Mouse (Mus musculus) frontal cortex, postnatal 10 days (tissue): ENCODE data around the gene Gm10272.
"Not testable (repeated sequence)": the region's sequence is repeated elsewhere in the genome, so short reads cannot be mapped to it uniquely, and the experiment has no call there.

Experiments
- DNase-seq, 2 experiments: peaks; one replicate each; pipeline ENCODE4 v3.0.0; 2022; ENCODE audit warnings: low spot score in 2 of 2, mixed read lengths in 1 of 2

Gene Gm10272

DNA sequence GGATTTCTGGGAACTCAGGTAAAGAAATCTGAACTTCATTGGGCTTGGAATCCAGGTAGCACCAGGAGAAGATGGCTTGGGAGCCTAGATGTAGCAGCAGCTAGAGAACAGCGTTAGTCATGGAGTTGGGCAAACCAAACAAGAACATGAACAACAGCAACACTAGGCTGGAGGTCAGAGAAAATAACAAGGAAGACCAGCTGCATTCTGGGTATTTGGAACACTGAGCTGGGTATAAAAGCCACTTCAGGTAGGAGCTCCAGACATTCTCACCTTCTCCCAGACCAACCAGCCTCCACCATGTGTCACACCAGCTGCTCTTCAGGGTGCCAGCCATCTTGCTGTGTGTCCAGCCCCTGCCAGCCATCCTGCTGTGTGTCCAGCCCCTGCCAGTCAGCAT is at the start of gene Gm10272:
Gene Gm10272 (plus strand): TSS at position 301 of the 400 bp plus-strand sequence.
- DNase-seq, result no peak

DNA sequence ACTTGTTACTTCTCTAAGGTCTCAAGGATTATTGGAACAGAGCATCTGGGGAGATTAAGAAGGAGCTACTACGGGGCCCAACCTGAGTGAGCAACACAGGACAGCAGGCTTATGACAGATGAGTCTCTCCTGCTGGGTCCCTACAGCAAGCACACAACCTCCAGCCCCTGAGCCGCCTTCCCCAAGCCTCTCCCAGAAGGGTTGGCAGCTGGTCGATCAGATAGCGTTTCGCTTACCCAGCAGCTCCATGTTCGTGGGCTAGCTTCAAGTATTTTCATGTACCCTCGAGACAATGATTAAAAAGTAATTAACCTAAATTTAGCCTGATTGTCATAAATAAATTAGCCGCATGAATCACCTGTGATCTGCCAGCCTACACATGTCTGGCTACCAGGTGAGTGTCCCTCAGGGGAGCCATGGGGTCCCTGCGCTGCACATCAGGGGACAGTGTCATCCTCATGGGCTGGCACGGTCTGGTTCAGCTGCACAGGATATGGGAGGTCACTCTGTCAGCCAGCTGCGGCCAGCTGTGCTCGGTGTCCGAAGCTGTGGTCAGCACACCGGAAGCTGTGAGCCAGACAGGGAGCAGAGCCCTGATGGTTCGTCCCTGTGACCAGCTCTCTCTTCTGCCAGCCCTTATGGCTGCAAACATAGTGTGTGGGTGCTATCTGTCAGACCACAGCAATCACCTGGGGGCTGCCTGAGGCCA is 48.0 kb upstream of the Gm10272 start:
- DNase-seq, result no peak

DNA sequence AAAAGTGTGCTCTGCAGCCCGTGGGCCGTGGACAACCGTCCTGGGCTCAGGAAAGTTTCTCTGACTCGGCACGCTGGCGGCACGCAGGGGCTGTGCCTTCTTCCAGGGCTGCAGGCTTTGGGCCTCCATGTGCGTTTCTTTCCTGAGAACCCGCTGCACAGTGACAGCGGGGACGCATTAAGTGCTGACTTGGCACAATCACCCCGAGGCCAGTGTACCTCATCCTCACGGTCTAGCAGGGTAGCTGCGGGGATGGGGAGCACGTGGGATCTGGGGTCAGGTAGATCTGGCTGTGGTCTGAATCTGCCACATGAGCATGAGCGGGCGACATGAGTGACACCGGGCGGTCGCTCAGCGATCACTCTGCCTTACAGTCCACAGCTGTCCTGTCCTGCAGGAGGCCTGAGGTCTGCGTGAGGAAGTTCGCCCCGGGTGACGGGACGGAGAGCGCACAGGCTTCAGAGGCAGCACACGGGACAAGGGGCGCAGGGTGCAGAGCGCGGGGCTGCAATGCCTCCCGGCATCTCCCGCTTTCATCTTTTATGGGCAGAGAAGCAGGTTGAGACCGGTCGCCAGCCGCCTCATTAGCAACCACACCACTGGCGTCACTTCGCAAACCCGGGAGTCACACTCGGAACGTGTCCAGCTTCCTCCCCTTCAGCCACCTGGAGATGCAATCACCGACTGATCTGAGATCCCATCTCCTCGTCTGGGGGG is 42.3 kb upstream of the Gm10272 start:
- DNase-seq, result no peak

DNA sequence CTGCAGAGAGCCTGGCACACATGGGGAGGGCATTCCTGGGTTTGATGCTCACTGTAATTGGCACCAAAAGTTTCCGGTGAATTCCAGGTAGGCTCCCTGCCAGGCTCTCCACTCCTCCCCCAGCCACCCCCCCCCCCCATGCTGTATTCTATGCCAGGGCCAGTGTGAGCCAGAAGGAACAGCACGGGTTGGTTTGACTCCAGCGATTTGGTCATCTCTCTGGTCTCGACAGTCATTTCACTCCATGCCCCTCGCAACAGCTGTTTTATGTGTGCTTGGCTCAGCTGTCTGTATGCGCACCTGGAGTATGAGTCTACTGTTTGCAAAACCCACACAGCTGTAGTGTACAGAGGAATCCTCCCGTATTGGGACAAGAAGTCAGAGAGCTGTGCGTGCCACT is 40.1 kb upstream of the Gm10272 start:
- no peak for DNase-seq

DNA sequence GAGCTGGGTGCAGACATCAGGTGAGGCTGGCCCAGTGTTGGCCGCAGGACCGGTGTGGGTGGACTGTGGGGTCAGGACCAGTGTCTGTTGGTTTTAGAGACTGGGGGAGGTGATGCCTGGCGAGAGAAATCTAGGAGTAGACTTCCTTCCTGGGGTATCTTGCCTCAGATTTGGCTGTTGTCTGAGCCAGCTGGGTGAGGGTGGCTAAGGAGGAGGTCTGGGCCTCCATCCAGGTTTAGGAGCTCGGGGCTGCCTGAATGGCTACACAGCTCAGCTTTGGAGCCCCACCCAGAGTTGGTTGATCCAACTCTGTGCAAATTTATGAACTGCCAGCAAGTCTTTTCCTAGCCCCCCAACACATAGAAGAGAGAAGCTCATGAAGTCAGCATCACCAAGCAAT is 39.0 kb upstream of the Gm10272 start:
- DNase-seq, result no peak

DNA sequence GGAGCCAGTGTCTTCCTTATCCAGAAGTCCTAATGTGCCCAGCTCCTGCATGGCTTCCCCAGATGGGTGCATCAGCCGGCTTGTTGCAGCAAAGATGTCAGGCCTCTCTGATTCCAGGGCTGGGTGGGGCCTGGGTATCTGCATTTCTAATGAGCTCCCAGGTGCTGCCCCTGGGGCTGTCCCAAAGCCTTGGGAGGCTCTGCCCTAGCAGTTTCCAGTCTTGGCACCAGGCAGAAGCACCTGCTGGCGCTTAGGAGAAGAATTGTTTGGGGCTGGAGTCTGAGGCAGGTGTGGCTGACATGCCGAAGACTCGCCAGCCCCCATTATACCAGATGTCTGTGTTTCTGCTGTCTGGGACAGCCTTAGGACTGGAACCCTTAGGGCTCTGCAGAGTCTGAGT is 35.7 kb upstream of the Gm10272 start:
- DNase-seq, result no peak

DNA sequence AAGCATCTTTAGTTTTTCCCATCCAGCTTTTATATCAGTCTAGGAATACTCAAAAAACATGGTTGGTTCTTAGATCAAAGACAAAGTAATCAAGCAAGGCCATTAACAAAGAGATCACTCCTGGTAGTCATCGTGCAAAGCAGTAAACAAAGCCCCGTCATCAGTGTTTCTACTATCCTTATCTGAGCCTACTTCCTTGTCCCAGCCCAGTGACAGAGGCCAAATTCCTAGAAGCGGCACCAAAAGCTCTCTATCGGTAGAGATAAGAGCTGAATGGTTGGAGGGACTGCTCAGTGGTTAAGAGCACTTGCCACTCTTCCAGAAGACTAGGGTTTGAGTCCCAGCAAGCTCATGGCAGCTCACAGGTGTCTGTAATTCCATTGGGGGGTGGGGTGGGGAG is 34.9 kb upstream of the Gm10272 start:
- no peak for DNase-seq

DNA sequence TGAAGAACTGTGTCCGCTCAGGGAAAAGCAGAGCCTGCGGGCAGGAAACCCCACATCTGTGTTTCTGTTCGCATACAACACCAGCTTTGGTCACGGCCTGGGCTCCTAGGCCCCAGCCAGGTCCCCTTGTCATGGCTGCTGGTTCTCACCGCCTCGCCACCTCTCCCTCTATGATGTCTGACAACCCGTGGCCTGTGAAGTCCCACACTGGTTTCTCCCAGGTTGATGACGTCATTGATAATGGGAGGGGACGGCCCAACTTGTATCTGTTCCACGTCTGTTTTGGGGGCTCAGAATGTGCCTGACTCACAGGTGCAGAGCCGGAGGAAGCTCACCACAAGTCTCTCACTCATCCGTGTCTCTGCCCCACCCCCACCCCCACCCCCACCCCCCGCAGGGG is 32.7 kb upstream of the Gm10272 start:
- DNase-seq, result no peak

DNA sequence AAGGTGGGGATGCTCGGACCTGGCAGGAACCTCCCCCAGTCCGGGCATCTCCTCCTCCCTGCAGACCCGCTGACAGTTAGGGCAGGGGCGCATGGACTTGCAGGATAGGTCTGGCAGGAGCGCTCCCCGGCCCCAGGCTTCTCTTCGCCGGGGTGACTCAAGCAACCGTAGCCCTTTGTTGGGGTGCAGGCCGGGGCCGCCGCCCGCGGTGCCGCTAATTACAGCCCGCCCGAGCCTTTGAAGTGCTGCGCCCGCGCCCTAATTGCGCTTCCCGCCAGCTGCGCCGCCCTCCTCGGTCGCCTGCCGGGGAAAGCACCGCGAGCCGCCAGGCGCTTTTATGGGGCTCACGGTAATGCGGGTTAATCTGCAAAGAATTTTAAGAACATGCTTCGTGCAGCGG is 28.9 kb upstream of the Gm10272 start:
- no peak for DNase-seq

DNA sequence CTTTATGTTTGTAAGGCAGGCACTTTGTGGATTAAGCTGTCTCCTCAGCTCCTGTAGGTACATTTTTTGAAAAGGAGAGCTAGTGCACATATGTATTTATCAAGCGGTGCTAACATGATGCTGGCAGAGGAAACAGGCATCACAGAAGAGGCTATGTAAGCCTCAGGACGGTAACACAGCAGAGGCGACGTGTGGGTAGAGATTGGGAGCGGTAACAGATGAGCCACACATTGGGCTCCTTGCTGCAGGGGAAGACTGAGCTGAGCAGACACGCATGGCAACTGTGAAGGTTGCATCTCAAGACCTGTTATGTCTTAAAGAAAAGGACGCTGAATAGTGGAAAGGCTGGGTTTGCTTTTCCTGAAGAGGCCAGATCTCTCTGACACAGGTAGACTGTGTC is 23.4 kb upstream of the Gm10272 start:
- no peak for DNase-seq

DNA sequence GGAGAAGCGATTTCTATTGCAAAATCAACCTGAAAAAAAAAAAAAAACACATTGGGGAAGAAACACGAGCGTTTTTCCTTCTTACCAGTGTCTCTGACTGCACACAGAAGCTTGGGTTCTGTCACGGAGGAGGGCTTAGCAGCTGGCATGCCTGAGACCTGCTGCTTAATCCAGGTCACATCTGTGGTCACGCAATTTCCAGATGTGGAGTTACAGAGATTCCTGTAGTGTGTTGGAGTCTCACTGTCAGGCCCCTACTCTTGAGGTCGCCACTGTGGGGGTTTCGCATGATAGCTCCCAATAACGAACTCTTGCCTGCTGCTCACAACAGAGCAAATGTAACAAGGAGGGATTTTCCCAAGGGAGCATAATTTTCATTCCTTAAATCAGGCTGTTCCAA is 22.2 kb upstream of the Gm10272 start:
- no peak for DNase-seq

DNA sequence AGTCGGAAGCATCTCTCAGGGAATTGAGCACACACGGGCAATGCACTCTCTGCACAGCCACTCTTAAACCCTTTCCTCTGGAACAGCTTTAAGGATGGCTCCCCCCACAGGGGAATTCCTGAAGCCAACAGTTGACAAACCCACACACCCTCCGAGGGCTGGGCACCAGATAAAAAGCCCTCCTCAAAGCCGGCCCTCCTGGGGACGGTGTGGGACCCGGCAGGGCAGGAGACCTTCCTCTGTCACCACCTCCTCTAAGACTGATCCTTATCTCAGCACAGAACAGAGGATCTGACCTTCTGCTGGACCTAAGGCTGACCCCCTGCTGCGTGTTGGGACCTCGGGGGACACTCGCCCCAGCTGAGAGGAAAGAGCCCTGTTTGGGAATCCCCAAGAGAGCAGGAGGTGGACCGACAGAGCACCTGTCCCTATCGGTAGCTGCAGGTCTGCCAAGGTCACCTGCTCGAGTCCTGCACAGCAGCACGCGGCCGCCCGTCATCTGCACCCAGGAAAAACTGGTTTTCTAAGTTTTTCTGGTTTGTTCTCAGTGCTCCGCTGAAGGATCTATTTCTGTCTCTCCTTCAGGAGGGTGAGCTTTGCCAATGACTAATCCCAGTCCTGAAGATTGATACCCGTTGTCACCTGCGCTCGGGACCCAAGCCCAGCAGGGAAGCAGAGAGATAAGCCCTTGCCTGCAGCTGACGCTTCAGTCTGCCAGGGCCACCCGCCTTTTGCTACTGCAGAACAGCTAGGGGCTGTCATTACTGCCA is 20.3 kb upstream of the Gm10272 start, which contains the start of gene Tspear:
Gene Tspear (plus strand): TSS at position 675 of the 770 bp plus-strand sequence.
- DNase-seq, result no peak

DNA sequence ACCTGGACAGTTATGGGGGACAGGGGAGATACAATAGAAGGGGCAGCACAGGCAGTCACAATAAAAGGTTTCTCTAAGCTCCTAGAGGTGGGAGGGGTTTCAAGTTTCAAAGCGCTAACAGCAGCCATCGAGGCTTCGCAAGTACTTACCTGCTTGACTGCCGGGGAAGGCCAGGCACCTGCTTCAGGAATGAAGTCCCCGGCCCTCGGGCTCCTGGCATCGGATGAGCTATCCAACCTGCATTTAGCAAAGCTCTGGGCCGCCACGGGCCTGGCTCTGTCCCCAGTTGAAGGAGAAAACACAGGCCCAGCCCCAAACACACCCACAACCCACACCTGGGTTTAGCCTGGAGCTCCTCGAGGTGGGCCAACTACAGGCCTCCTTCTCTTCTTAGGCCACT is 19.4 kb upstream of the Gm10272 start:
- no peak for DNase-seq

DNA sequence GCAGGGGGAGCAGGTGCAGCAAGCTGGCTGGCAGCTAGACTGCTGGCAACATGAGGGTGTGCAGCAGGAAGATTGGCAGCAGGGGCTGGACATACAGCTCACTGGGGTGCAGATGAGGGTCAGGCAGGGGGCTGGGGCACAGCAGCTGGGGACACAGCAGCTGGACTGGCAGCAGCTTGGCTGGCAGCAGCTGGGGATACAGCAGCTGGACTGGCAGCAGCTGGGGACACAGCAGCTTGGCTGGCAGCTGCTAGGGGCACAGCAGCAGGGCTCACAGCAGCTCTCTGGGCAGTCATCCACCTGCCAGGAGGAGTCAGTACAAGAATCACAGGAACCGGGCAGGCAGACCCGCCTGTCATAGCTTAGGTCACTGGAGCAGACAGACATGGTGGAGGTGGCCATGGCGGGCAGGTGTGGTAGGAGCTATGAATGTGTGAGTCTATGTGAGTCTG is 16.0 kb upstream of the Gm10272 start, which contains the start of gene Gm19402:
Gene Gm19402 (minus strand): TSS at position 402 of the 452 bp plus-strand sequence.
- not testable (repeated sequence) for DNase-seq

DNA sequence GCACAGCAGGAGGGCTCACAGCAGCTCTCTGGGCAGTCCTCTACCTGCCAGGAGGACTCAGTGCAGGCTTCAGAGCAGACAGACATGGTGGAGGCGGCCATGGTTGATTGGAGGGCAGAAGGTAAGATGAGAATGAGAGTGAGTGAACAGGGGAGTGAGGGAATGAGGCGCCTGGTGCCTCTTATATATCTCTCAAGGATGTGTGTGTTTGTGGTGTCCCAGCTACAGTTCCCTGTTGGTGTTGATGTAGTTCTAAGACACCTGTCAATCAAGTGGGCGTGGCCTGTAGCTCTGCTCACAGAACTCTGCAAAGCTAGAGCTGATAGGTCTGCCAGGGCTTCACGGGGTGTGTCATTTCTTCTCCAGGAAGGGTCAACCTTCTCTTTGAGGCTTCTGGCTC is 9.3 kb upstream of the Gm10272 start, which contains the start of gene Gm9508:
Gene Gm9508 (minus strand): TSS at position 101 of the 400 bp plus-strand sequence.
- DNase-seq, result no peak

DNA sequence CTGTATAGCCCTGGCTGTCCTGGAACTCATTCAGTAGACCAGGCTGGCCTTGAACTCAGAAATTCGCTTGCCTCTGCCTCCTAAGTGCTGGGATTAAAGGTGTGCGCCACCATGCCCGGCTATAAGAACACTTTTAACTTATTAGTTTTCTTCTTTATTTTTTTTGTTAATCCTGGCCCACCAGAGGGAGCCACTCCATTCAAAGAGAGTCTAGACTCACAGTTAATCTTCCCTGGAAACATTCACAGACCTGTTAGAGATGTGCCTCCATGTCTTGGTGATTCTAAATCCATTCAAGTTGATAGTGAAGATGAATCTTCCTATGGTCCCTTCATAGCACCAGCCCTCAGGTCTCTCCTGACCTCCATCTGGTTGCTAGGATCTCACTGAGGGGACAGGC is 3.4 kb downstream of the Gm10272 start:
- no peak for DNase-seq

DNA sequence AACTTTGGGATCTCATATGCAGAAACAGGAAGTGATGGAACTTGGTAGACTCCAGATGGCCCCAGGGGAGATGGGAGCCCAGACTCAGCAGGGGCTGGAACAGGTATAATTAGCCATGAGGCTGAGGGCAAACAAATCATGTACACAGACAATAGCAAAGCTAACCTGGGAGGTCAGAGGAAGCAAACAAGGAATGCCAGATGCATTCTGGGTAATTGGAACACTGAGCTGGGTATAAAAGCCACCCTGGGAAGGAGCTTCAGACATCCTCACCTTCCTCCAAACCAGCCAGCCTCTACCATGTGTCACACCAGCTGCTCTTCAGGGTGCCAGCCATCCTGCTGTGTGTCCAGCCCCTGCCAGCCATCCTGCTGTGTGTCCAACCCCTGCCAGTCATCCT is 4.7 kb downstream of the Gm10272 start, which contains the start of gene Gm10024:
Gene Gm10024 (plus strand): TSS at position 301 of the 400 bp plus-strand sequence.
- not testable (repeated sequence) for DNase-seq

DNA sequence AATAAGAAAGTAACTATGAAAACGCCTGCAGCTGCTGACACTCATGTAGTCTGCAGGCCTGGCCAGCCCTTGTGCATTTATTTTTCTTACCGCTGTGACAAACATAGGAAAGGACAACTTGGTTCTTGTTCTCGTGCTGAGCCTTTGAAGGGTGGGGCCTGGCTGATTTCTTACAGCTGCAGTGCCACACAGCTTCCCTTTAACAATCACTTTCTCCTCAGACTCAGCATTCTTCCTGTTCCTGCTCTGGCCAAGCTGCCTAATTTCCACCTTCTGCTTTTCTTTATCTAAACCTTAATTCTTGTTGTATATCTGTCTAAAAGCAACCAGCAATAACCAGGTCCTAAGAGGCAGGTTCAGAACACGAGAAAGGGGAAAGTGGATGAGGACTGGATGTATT is 7.3 kb downstream of the Gm10272 start:
- no peak for DNase-seq

DNA sequence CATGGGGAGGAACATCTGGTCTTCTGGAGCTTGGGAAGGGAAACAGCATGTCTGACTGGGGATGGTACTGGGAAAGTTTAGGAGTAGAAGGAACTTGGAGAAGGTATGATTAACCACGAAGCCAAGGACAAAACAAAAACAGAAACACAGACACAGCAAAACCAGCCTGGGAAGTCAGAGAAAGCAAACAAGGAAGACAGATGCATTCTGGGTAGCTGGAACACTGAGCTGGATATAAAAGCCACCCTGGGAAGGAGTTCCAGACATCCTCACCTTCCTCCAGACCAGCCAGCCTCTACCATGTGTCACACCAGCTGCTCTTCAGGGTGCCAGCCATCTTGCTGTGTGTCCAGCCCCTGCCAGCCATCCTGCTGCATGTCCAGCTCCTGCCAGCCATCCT is 9.1 kb downstream of the Gm10272 start, which contains the start of gene Gm10142:
Gene Gm10142 (plus strand): TSS at position 301 of the 400 bp plus-strand sequence.
- no peak for DNase-seq

DNA sequence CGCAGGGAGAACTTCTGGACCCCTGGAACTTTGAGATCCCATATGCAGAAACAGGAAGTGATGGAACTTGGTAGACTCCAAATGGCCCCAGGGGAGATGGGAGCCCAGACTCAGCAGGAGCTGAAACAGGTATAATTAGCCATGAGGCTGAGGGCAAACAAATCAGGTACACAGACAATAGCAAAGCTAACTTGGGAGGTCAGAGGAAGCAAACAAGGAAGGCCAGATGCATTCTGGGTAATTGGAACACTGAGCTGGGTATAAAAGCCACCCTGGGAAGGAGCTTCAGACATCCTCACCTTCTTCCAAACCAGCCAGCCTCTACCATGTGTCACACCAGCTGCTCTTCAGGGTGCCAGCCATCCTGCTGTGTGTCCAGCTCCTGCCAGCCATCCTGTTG is 13.9 kb downstream of the Gm10272 start, which contains the start of gene Krtap12-1:
Gene Krtap12-1 (plus strand): TSS at position 301 of the 400 bp plus-strand sequence.
- DNase-seq, result not testable (repeated sequence)

DNA sequence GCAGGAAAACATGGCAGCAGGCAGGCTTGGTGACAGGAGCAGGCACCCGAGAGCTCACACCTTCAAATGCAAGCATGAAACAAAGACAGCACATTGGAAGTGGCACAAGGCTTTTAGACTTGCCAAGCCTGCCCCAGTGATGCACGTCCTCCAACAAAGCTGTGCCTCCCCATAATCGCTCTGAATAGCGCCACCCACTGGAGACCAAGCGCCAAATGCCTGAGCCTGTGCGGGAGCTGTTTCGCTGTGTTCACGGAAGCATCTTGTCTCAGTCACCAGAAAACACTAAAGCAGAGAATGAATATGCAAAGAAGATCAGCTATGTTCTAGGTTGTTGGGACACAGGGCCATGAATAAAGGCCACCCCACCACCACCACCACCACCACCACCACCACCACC is 18.4 kb downstream of the Gm10272 start:
- DNase-seq, result no peak

DNA sequence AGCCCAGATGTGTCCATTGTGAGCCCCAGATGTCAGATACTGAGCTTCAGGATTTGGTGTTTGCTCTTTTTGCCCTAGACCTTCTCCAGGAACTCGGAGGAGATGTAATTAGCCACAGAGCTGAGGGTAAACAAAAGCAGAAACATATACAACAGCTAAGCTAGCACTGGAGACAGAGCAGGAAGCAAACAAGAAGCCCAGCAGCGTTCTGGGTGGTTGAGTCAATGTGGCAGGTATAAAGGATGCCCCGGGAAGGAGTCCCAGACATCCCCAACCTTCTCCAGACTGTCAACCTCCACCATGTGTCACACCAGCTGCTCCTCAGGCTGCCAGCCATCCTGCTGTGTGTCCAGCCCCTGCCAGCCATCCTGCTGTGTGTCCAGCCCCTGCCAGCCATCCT is 19.8 kb downstream of the Gm10272 start, which contains the start of gene Gm10100:
Gene Gm10100 (plus strand): TSS at position 301 of the 400 bp plus-strand sequence.
- DNase-seq, result no peak
